Mouse (Mus musculus): Measurements from ENCODE around the gene Baz2a.

- TF ChIP-seq CTCF (IDR thresholded peaks at IDR 0.05; ENCODE audit: extremely low read depth, insufficient read depth, insufficient read length, insufficient replicate concordance) (peak; percentile 19; the same call in 1 of the 2 replicates), POLR2A (IDR thresholded peaks at IDR 0.05; ENCODE audit: low read depth, low read length) (no peak)
Observed at GRCm38 (mm10) chr10:128086391-128086790, 5.0 kb upstream of the Baz2a start.
